Mouse (Mus musculus) lung, adult 2 months (tissue): Measurements from ENCODE around the gene Cacng8.

Experiments used
- CTCF ChIP-seq: fragments of 200-500 bp; IDR thresholded peaks from 2 replicates; pipeline ENCODE4 v1.5.1; 2011; ENCODE audit warnings: mild to moderate bottlenecking, low read length, control low read depth; ENCODE audit not compliant: insufficient read depth
- POLR2A ChIP-seq: fragments of 200-500 bp; IDR thresholded peaks from 2 replicates; pipeline ENCODE4 v1.6.1; 2011; ENCODE audit warnings: low read depth, mild to moderate bottlenecking, control low read depth, low read length, borderline replicate concordance; ENCODE audit errors: extremely low read depth

- no peak for TF ChIP-seq POLR2A
- no peak for TF ChIP-seq CTCF
These were observed 67.3 kb downstream of the Cacng8 start for GRCm38 (mm10) chr7:3457841-3458217.
